Mouse (Mus musculus) forebrain, embryonic 13.5 days (tissue): ENCODE results near the gene Zfyve9. TPM values are rescaled to one million over a fixed set of nuclear protein-coding genes. Genes with fewer than 3 reads are reported as not detected.

ENCODE experiments used
- ATAC-seq: fragments of 200-750 bp; cut with Nextera tagmentation; 2 replicates; pipeline ENCODE4 v1.8.0; 2017
- H3K27ac ChIP-seq: fragments of 300-500 bp; sonication (generic); 2 replicates; pipeline ENCODE4 v1.5.1; 2015; ENCODE audit warnings: inconsistent platforms, mild to moderate bottlenecking, moderate library complexity
- H3K27me3 ChIP-seq: fragments of 300-500 bp; sonication (generic); 2 replicates; pipeline ENCODE4 v1.6.1; 2015; ENCODE audit warnings: mild to moderate bottlenecking, inconsistent platforms
- H3K36me3 ChIP-seq: fragments of 300-500 bp; sonication (generic); 2 replicates; pipeline ENCODE4 v1.6.1; 2015; ENCODE audit warnings: mild to moderate bottlenecking, inconsistent platforms; ENCODE audit not compliant: poor library complexity, severe bottlenecking
- H3K4me1 ChIP-seq: fragments of 300-500 bp; sonication (generic); 2 replicates; pipeline ENCODE4 v1.6.1; 2015; ENCODE audit warnings: inconsistent platforms
- H3K4me2 ChIP-seq: fragments of 300-500 bp; sonication (generic); 2 replicates; pipeline ENCODE4 v1.6.1; 2015; ENCODE audit warnings: inconsistent platforms, mild to moderate bottlenecking, moderate library complexity
- H3K4me3 ChIP-seq: fragments of 300-500 bp; sonication (generic); 2 replicates; pipeline ENCODE4 v1.5.1; 2015; ENCODE audit warnings: mild to moderate bottlenecking, inconsistent platforms
- H3K9ac ChIP-seq: fragments of 300-500 bp; sonication (generic); 2 replicates; pipeline ENCODE4 v1.6.1; 2015; ENCODE audit warnings: mild to moderate bottlenecking, inconsistent platforms
- H3K9me3 ChIP-seq: fragments of 300-500 bp; sonication (generic); replicated peaks from 2 replicates; pipeline ENCODE4 v1.6.1; 2016; ENCODE audit warnings: inconsistent platforms
- WGBS: fragments of 180-500 bp; shearing (Covaris S2); methylation state at CpG from one replicate; pipeline ENCODE4 v1.1.7; 2015; 5-methylcytosine and 5-hydroxymethylcytosine counted together
- polyA plus RNA-seq: library from polyadenylated mRNA; unstranded; fragments of >200 nt; fragmentation: Nextera tagmentation; extraction: Ambion mirVana; gene quantifications from 2 replicates; pipeline ENCODE4 v1.2.1, GENCODE M21; 2015

Gene Zfyve9
- polyA plus RNA-seq, 1 experiment from 2014 or later, result 5.4 TPM

GRCm38 (mm10) chr4:108782421-108783085 is 2.0 kb upstream of the Zfyve9 start:
- ATAC-seq, result no peak
- H3K4me3 ChIP-seq, result no peak overlapping the region
- no peak overlapping the region for H3K9ac ChIP-seq
- no peaks in the 10 kb centered on the region for H3K9me3 ChIP-seq
- peaks cover 10% of the 10 kb centered on the region for H3K4me1 ChIP-seq
- WGBS, result 39% methylated on average over 8 of the region's 8 CpGs
- H3K4me2 ChIP-seq, result no peak overlapping the region
- H3K36me3 ChIP-seq, result no peaks in the 10 kb centered on the region
- H3K27me3 ChIP-seq, result no peaks in the 10 kb centered on the region
- H3K27ac ChIP-seq, result no peak overlapping the region

DNA sequence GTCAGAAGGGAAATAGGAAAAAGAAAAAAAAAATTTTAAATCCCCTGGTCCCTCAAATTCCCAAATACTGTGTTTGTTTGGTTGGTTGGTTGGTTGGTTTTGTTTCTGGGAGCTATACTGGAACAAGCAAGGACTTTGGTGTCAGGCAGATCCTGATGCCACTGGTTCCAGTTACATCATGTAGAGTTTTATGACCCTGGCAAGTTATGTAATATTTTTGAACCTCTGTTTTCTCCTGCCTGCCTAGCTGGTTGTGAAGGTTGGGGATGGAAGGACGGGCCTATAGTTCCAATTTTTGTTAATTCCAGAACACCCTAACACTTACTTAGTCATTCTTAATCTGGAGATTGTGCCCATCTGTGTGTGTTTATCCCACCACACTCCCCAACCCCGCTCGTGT is 998 bp upstream of the Zfyve9 start:
- H3K4me3 ChIP-seq, result peak overlapping the region; percentile 93; the same call in 1 of the 2 replicates
- WGBS, result 58% methylated on average over 3 of the region's 3 CpGs

GRCm38 (mm10) chr4:108780864-108781205 is 237 bp upstream of the Zfyve9 start:
- H3K27ac ChIP-seq, result peak overlapping the region; percentile 97
- 2% methylated on average over 8 of the region's 20 CpGs for WGBS
- H3K36me3 ChIP-seq, result no peaks in the 10 kb centered on the region
- ATAC-seq, result no peak
- H3K4me1 ChIP-seq, result peaks cover 10% of the 10 kb centered on the region
- H3K9me3 ChIP-seq, result no peaks in the 10 kb centered on the region
- peak overlapping the region; percentile 98 for H3K9ac ChIP-seq
- H3K27me3 ChIP-seq, result no peaks in the 10 kb centered on the region
- H3K4me3 ChIP-seq, result peak overlapping the region; percentile 93
- H3K4me2 ChIP-seq, result peak overlapping the region; percentile 70

More for the DNA sequence above, 998 bp upstream of the Zfyve9 start:
- Histone ChIP-seq H3K36me3 (no peaks in the 10 kb centered on the region), H3K4me2 (peak overlapping the region; percentile 70), H3K27me3 (no peaks in the 10 kb centered on the region), H3K27ac (no peak overlapping the region), H3K4me1 (peaks cover 10% of the 10 kb centered on the region), H3K9ac (0 out of 2 replicates have a peak overlapping the region, but pooled peaks have one; percentile 4), H3K9me3 (no peaks in the 10 kb centered on the region)
- ATAC-seq, result no peak

GRCm38 (mm10) chr4:108779763-108780056 is 888 bp downstream of the Zfyve9 start:
- no peak for ATAC-seq
- peak overlapping the region; percentile 93 for H3K4me3 ChIP-seq
- H3K9ac ChIP-seq, result peak overlapping the region; percentile 98
- peak overlapping the region; percentile 70 for H3K4me2 ChIP-seq
- no peaks in the 10 kb centered on the region for H3K9me3 ChIP-seq
- peak overlapping the region; percentile 97 for H3K27ac ChIP-seq
- no peaks in the 10 kb centered on the region for H3K36me3 ChIP-seq
- H3K27me3 ChIP-seq, result no peaks in the 10 kb centered on the region
- H3K4me1 ChIP-seq, result peaks cover 10% of the 10 kb centered on the region
- WGBS, result under 1% methylated on average over 7 of the region's 7 CpGs

DNA sequence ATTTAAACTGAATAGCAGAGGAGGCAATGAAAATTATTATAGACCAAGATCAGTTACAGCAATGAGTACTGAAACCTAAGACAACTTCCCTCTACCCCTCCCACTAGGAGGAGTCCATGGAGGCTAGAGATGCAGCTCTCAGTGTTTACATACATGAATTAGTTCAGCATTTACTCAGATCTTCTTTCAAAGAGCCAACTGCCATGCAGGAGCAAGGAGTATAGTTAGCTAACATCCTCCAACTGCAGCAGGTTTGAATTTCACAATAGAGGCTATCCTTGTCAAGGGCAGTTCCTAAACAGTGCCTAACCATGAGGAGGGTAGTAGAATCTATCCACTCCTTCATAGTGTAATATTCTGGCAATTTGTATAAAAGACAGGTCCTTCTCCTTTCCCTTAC is 12.1 kb downstream of the Zfyve9 start:
- Histone ChIP-seq H3K36me3 (no peaks in the 10 kb centered on the region), H3K4me1 (no peaks in the 10 kb centered on the region), H3K9me3 (no peaks in the 10 kb centered on the region), H3K27me3 (no peaks in the 10 kb centered on the region), H3K4me2 (no peak overlapping the region), H3K4me3 (no peak overlapping the region), H3K9ac (no peak overlapping the region), H3K27ac (no peak overlapping the region)
- no peak for ATAC-seq

GRCm38 (mm10) chr4:108759583-108759982 is 21.0 kb downstream of the Zfyve9 start:
- Histone ChIP-seq H3K4me1 (no peaks in the 10 kb centered on the region), H3K9ac (no peak overlapping the region), H3K4me3 (no peak overlapping the region), H3K4me2 (no peak overlapping the region), H3K27me3 (no peaks in the 10 kb centered on the region), H3K36me3 (no peaks in the 10 kb centered on the region), H3K9me3 (no peaks in the 10 kb centered on the region), H3K27ac (no peak overlapping the region)
- ATAC-seq, result no peak
- WGBS, result 94% methylated on average over 3 of the region's 3 CpGs

DNA sequence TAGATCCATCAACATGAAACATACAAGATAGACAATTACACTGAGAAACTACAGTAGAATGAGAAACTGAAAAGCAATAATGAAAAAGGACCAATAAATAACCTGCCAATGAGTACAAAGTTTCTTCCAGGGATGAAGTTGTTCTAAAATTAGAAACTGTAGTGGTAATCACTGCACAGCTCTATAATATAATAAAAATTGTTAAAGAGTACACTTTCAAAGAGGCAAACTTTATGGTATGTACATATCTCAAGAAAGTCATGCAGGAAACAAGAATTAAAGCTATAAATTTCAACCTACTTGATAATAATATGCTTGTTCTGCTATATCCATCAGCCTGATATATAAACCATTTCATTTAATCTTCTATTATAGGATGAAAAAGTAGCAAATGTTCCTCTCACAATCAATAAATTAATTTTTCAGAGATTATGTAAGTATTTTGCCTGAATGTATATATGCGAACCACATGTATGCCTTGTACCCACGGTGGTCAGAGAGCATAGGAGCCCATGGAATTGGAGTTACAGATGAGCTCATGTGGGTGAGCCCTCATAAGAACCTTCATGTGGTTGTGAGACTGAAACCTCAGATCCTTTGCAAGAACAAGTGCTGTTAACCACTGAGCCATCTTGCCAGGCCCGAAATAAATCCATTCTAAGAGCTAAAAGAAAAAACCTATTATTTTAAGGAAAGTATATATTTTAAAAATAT is 34.3 kb downstream of the Zfyve9 start:
- H3K36me3 ChIP-seq, result no peaks in the 10 kb centered on the region
- no peak for ATAC-seq

GRCm38 (mm10) chr4:108731582-108731981 is 49.0 kb downstream of the Zfyve9 start:
- H3K27me3 ChIP-seq, result no peaks in the 10 kb centered on the region
- H3K9me3 ChIP-seq, result no peaks in the 10 kb centered on the region; the same call in 1 of the 2 replicates
- ATAC-seq, result no peak
- no peak overlapping the region for H3K4me2 ChIP-seq
- H3K9ac ChIP-seq, result no peak overlapping the region
- no peak overlapping the region for H3K27ac ChIP-seq
- no peaks in the 10 kb centered on the region for H3K4me1 ChIP-seq
- no peaks in the 10 kb centered on the region for H3K36me3 ChIP-seq
- no peak overlapping the region for H3K4me3 ChIP-seq
- WGBS, result 37% methylated on average over 3 of the region's 3 CpGs

More for the DNA sequence above, 34.3 kb downstream of the Zfyve9 start:
- Histone ChIP-seq H3K4me3 (no peak overlapping the region), H3K9me3 (no peaks in the 10 kb centered on the region), H3K4me1 (no peaks in the 10 kb centered on the region), H3K9ac (no peak overlapping the region), H3K4me2 (no peak overlapping the region), H3K27ac (no peak overlapping the region), H3K27me3 (no peaks in the 10 kb centered on the region)
- 94% methylated on average over 3 of the region's 3 CpGs for WGBS

DNA sequence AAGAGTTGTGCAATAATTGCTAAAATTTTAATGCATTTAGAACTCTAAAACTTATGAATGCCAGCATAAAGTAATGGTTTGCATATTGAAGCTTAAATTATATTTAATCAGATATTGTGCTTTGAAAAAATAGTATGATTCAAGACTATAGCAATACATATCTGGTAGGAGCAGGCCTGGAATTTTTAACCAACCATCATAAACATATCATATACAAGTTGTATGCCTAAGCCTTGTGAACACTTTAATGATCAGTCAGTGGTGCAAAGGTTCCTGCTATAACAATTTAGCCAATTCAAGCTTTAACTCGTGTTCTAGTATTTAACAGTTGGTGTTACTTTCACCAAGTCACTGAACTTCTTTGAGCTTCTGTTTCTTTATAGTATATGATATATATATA is 50.1 kb downstream of the Zfyve9 start:
- Histone ChIP-seq H3K4me3 (no peak overlapping the region), H3K9me3 (no peaks in the 10 kb centered on the region; the same call in 1 of the 2 replicates), H3K27me3 (no peaks in the 10 kb centered on the region), H3K36me3 (no peaks in the 10 kb centered on the region), H3K4me1 (no peaks in the 10 kb centered on the region), H3K27ac (no peak overlapping the region), H3K4me2 (no peak overlapping the region), H3K9ac (no peak overlapping the region)
- ATAC-seq, result no peak
- WGBS, result 95% methylated on average over 1 of the region's 1 CpGs

- 95% methylated on average over 2 of the region's 2 CpGs for WGBS
- Histone ChIP-seq H3K4me3 (no peak overlapping the region), H3K4me1 (no peaks in the 10 kb centered on the region), H3K36me3 (peaks cover 8% of the 10 kb centered on the region), H3K9ac (no peak overlapping the region), H3K27ac (no peak overlapping the region), H3K9me3 (no peaks in the 10 kb centered on the region), H3K27me3 (no peaks in the 10 kb centered on the region), H3K4me2 (no peak overlapping the region)
- no peak for ATAC-seq
These were observed 56.5 kb downstream of the Zfyve9 start for GRCm38 (mm10) chr4:108724102-108724501.

DNA sequence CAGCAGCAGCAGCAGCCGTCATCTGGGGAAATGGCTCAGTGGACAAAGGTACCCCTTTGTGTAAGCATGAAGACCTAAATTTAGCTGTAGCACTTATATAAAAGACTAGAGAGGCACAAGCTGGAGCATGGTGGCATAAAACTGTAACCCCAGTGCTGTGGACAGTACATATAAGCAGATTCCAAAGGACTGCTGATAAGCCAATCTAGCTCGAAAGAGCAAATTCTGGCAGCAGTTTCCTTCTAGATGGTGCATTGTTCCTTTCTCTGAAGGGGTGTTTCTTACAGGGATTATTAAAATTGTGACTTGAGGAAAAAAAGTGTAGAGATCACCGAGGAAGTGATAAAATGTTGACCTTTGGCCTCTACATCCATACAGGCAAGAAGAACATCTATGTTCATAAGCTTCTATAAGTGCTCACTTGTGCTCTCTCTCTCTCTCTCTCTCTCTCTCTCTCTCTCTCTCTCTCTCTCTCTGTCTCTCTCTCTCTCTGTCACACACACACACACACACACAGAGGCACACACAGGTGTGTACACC is 59.3 kb downstream of the Zfyve9 start:
- no peaks in the 10 kb centered on the region for H3K4me1 ChIP-seq
- no peaks in the 10 kb centered on the region for H3K9me3 ChIP-seq
- no peak overlapping the region for H3K4me2 ChIP-seq
- no peak for ATAC-seq
- no peak overlapping the region for H3K9ac ChIP-seq
- H3K36me3 ChIP-seq, result peaks cover 21% of the 10 kb centered on the region
- 86% methylated on average over 3 of the region's 3 CpGs for WGBS
- no peak overlapping the region for H3K27ac ChIP-seq
- H3K27me3 ChIP-seq, result no peaks in the 10 kb centered on the region
- H3K4me3 ChIP-seq, result no peak overlapping the region

GRCm38 (mm10) chr4:108719349-108719748 is 61.2 kb downstream of the Zfyve9 start, which contains the start of gene 3110021N24Rik:
Gene 3110021N24Rik, plus strand, starts transcription at chr4:108719649.
- no peak for ATAC-seq
- no peak within 1 kb of the TSS for H3K4me2 ChIP-seq
- 73% methylated on average over 5 of the region's 5 CpGs for WGBS
- no peak within 1 kb of the TSS for H3K9ac ChIP-seq
- no peaks in the 10 kb centered on the region for H3K4me1 ChIP-seq
- no peak within 1 kb of the TSS for H3K27ac ChIP-seq
- H3K36me3 ChIP-seq, result peaks cover 25% of the 10 kb centered on the region
- no peaks in the 10 kb centered on the region for H3K27me3 ChIP-seq
- no peak within 1 kb of the TSS for H3K4me3 ChIP-seq
- H3K9me3 ChIP-seq, result no peaks in the 10 kb centered on the region
